Mouse (Mus musculus): ENCODE results near the gene Prss32. TPM values are rescaled to one million over a fixed set of nuclear protein-coding genes. Genes with fewer than 3 reads are reported as not detected.

Gene Prss32
- polyA plus RNA-seq (2014; fragmentation: Nextera tagmentation; extraction: Ambion mirVana), result not detected in 2 replicates

- Histone ChIP-seq H3K4me3 (ENCODE audit: control insufficient read depth in 1 of 2, insufficient read depth in 1 of 2, low read depth in 1 of 2, low read length in 2 of 2) (peak within 1 kb of the TSS in 1 of 2 experiments; percentile 10; a peak in 1 of 4 replicates), H3K4me2 (ENCODE audit: low read length) (peak within 1 kb of the TSS; percentile 41), H3K27ac (replicated peaks in 1 of 2; ENCODE audit: control insufficient read depth in 1 of 2, insufficient read depth in 1 of 2, low read depth in 2 of 2, low read length in 2 of 2) (no peak within 1 kb of the TSS), H3K9me3 (ENCODE audit: control insufficient read depth, low read length) (no peaks in the 10 kb centered on the region), H3K27me3 (ENCODE audit: control insufficient read depth, insufficient read depth, low read length) (no peaks in the 10 kb centered on the region; the same call in 1 of the 2 replicates), H3K4me1 (ENCODE audit: control insufficient read depth in 2 of 2, insufficient read depth in 2 of 2, low read length in 2 of 2) (peaks cover 0 to 4% of the 10 kb centered on the region in 2 experiments; a peak in 1 of 4 replicates), H3K9ac (ENCODE audit: low read length) (no peak within 1 kb of the TSS), H3K36me3 (ENCODE audit: control insufficient read depth, insufficient read depth, low read length) (no peaks in the 10 kb centered on the region)
- peak; percentile 41; the same call in 1 of the 2 replicates for ATAC-seq (ENCODE audit: insufficient number of reproducible peaks, insufficient read depth, low FRiP score, low read depth)
- WGBS, result 15% methylated on average over 19 of the region's 19 CpGs
Observed at GRCm38 (mm10) chr17:23843812-23844273, at the start of gene Prss32, which contains the start of gene Prss41. Prss32 (plus strand) TSS chr17:23843855. Prss41 (minus strand) TSS chr17:23844172.

- Histone ChIP-seq H3K9me3 (ENCODE audit: control insufficient read depth, low read length) (no peaks in the 10 kb centered on the region), H3K4me1 (ENCODE audit: control insufficient read depth in 2 of 2, insufficient read depth in 2 of 2, low read length in 2 of 2) (peaks cover 4 to 5% of the 10 kb centered on the region in 2 experiments; a peak in 3 of 4 replicates), H3K4me2 (ENCODE audit: low read length) (no peak overlapping the region), H3K27me3 (ENCODE audit: control insufficient read depth, insufficient read depth, low read length) (no peaks in the 10 kb centered on the region), H3K36me3 (ENCODE audit: control insufficient read depth, insufficient read depth, low read length) (no peaks in the 10 kb centered on the region), H3K9ac (ENCODE audit: low read length) (no peak overlapping the region), H3K4me3 (ENCODE audit: control insufficient read depth in 1 of 2, insufficient read depth in 1 of 2, low read depth in 1 of 2, low read length in 2 of 2) (no peak overlapping the region), H3K27ac (replicated peaks in 1 of 2; ENCODE audit: control insufficient read depth in 1 of 2, insufficient read depth in 1 of 2, low read depth in 2 of 2, low read length in 2 of 2) (no peak overlapping the region)
- ATAC-seq (ENCODE audit: insufficient number of reproducible peaks, insufficient read depth, low FRiP score, low read depth), result no peak
- 93% methylated on average over 8 of the region's 8 CpGs for WGBS
Observed at GRCm38 (mm10) chr17:23795323-23795722, 48.3 kb upstream of the Prss32 start.

GRCm38 (mm10) chr17:23797316-23797715 is 46.3 kb upstream of the Prss32 start:
- Histone ChIP-seq H3K36me3 (ENCODE audit: control insufficient read depth, insufficient read depth, low read length) (no peaks in the 10 kb centered on the region), H3K9me3 (ENCODE audit: control insufficient read depth, low read length) (no peaks in the 10 kb centered on the region), H3K4me2 (ENCODE audit: low read length) (no peak overlapping the region), H3K27ac (replicated peaks in 1 of 2; ENCODE audit: control insufficient read depth in 1 of 2, insufficient read depth in 1 of 2, low read depth in 2 of 2, low read length in 2 of 2) (no peak overlapping the region), H3K9ac (ENCODE audit: low read length) (no peak overlapping the region), H3K4me1 (ENCODE audit: control insufficient read depth in 2 of 2, insufficient read depth in 2 of 2, low read length in 2 of 2) (peaks cover 0 to 2% of the 10 kb centered on the region in 2 experiments; a peak in 2 of 4 replicates), H3K27me3 (ENCODE audit: control insufficient read depth, insufficient read depth, low read length) (no peaks in the 10 kb centered on the region), H3K4me3 (ENCODE audit: control insufficient read depth in 1 of 2, insufficient read depth in 1 of 2, low read depth in 1 of 2, low read length in 2 of 2) (no peak overlapping the region)
- no peak for ATAC-seq (ENCODE audit: insufficient number of reproducible peaks, insufficient read depth, low FRiP score, low read depth)
- 63% methylated on average over 7 of the region's 7 CpGs for WGBS

GRCm38 (mm10) chr17:23801627-23802026 is 42.0 kb upstream of the Prss32 start:
- no peak for ATAC-seq (ENCODE audit: insufficient number of reproducible peaks, insufficient read depth, low FRiP score, low read depth)
- Histone ChIP-seq H3K36me3 (ENCODE audit: control insufficient read depth, insufficient read depth, low read length) (no peaks in the 10 kb centered on the region), H3K9me3 (ENCODE audit: control insufficient read depth, low read length) (no peaks in the 10 kb centered on the region), H3K4me1 (ENCODE audit: control insufficient read depth in 2 of 2, insufficient read depth in 2 of 2, low read length in 2 of 2) (peaks cover 5 to 20% of the 10 kb centered on the region in 2 experiments), H3K27ac (replicated peaks in 1 of 2; ENCODE audit: control insufficient read depth in 1 of 2, insufficient read depth in 1 of 2, low read depth in 2 of 2, low read length in 2 of 2) (no peak overlapping the region), H3K9ac (ENCODE audit: low read length) (no peak overlapping the region), H3K4me3 (ENCODE audit: control insufficient read depth in 1 of 2, insufficient read depth in 1 of 2, low read depth in 1 of 2, low read length in 2 of 2) (no peak overlapping the region), H3K27me3 (ENCODE audit: control insufficient read depth, insufficient read depth, low read length) (no peaks in the 10 kb centered on the region), H3K4me2 (ENCODE audit: low read length) (no peak overlapping the region)
- WGBS, result 96% methylated on average over 10 of the region's 10 CpGs

- WGBS, result under 1% methylated on average over 57 of the region's 60 CpGs
- peaks cover 5 to 26% of the 10 kb centered on the region in 2 experiments for H3K4me1 ChIP-seq (ENCODE audit: control insufficient read depth in 2 of 2, insufficient read depth in 2 of 2, low read length in 2 of 2)
- peak; percentile 96 for ATAC-seq (ENCODE audit: insufficient number of reproducible peaks, insufficient read depth, low FRiP score, low read depth)
- peak overlapping the region; percentile 94 for H3K4me2 ChIP-seq (ENCODE audit: low read length)
- peak overlapping the region; percentile 90 to 96 for H3K27ac ChIP-seq (replicated peaks in 1 of 2; ENCODE audit: control insufficient read depth in 1 of 2, insufficient read depth in 1 of 2, low read depth in 2 of 2, low read length in 2 of 2)
- no peaks in the 10 kb centered on the region for H3K27me3 ChIP-seq (ENCODE audit: control insufficient read depth, insufficient read depth, low read length)
- H3K4me3 ChIP-seq (ENCODE audit: control insufficient read depth in 1 of 2, insufficient read depth in 1 of 2, low read depth in 1 of 2, low read length in 2 of 2), result peak overlapping the region; percentile 93 to 98
- H3K36me3 ChIP-seq (ENCODE audit: control insufficient read depth, insufficient read depth, low read length), result peaks cover 8% of the 10 kb centered on the region
- H3K9me3 ChIP-seq (ENCODE audit: control insufficient read depth, low read length), result no peaks in the 10 kb centered on the region
- H3K9ac ChIP-seq (ENCODE audit: low read length), result peak overlapping the region; percentile 99
Observed at GRCm38 (mm10) chr17:23802746-23803365, 40.8 kb upstream of the Prss32 start.

GRCm38 (mm10) chr17:23803366-23804041 is 40.2 kb upstream of the Prss32 start:
- no peaks in the 10 kb centered on the region for H3K9me3 ChIP-seq (ENCODE audit: control insufficient read depth, low read length)
- H3K27me3 ChIP-seq (ENCODE audit: control insufficient read depth, insufficient read depth, low read length), result no peaks in the 10 kb centered on the region
- peaks cover 14% of the 10 kb centered on the region for H3K36me3 ChIP-seq (ENCODE audit: control insufficient read depth, insufficient read depth, low read length)
- H3K4me2 ChIP-seq (ENCODE audit: low read length), result peak overlapping the region; percentile 94
- H3K9ac ChIP-seq (ENCODE audit: low read length), result peak overlapping the region; percentile 99
- H3K4me1 ChIP-seq (ENCODE audit: control insufficient read depth in 2 of 2, insufficient read depth in 2 of 2, low read length in 2 of 2), result peaks cover 5 to 26% of the 10 kb centered on the region in 2 experiments
- peak overlapping the region; percentile 86 to 96 for H3K27ac ChIP-seq (replicated peaks in 1 of 2; ENCODE audit: control insufficient read depth in 1 of 2, insufficient read depth in 1 of 2, low read depth in 2 of 2, low read length in 2 of 2)
- ATAC-seq (ENCODE audit: insufficient number of reproducible peaks, insufficient read depth, low FRiP score, low read depth), result peak; percentile 66
- peak overlapping the region; percentile 93 to 98 for H3K4me3 ChIP-seq (ENCODE audit: control insufficient read depth in 1 of 2, insufficient read depth in 1 of 2, low read depth in 1 of 2, low read length in 2 of 2)
- under 1% methylated on average over 69 of the region's 83 CpGs for WGBS

GRCm38 (mm10) chr17:23804426-23805085 is 39.1 kb upstream of the Prss32 start:
- 2% methylated on average over 8 of the region's 8 CpGs for WGBS

More at GRCm38 (mm10) chr17:23804426-23805085, 39.1 kb upstream of the Prss32 start:
- H3K27me3 ChIP-seq (ENCODE audit: control insufficient read depth, insufficient read depth, low read length), result no peaks in the 10 kb centered on the region
- peak overlapping the region; percentile 93 to 98 for H3K4me3 ChIP-seq (ENCODE audit: control insufficient read depth in 1 of 2, insufficient read depth in 1 of 2, low read depth in 1 of 2, low read length in 2 of 2)
- peaks cover 5 to 26% of the 10 kb centered on the region in 2 experiments for H3K4me1 ChIP-seq (ENCODE audit: control insufficient read depth in 2 of 2, insufficient read depth in 2 of 2, low read length in 2 of 2)
- H3K27ac ChIP-seq (replicated peaks in 1 of 2; ENCODE audit: control insufficient read depth in 1 of 2, insufficient read depth in 1 of 2, low read depth in 2 of 2, low read length in 2 of 2), result peak overlapping the region in 1 of 2 experiments; percentile 96; a peak in 1 of 4 replicates
- no peaks in the 10 kb centered on the region for H3K9me3 ChIP-seq (ENCODE audit: control insufficient read depth, low read length)
- peak overlapping the region; percentile 94 for H3K4me2 ChIP-seq (ENCODE audit: low read length)
- H3K36me3 ChIP-seq (ENCODE audit: control insufficient read depth, insufficient read depth, low read length), result peaks cover 25% of the 10 kb centered on the region
- no peak for ATAC-seq (ENCODE audit: insufficient number of reproducible peaks, insufficient read depth, low FRiP score, low read depth)
- peak overlapping the region; percentile 99 for H3K9ac ChIP-seq (ENCODE audit: low read length)

All from heart, embryonic 14.5 days (tissue).